In genomic region chr10:45446215-45446614, GRCm38 (mm10) we compare ENCODE assay signal across 11 mouse cellular contexts. TPM values are rescaled to one million over a fixed set of nuclear protein-coding genes. Genes with fewer than 3 reads are reported as not detected.
DNase-seq lines count a peak whose midpoint lies in the region; ATAC-seq and TF ChIP-seq lines count a peak whose summit lies in the region.
"Had no signal": no experiment of that assay in that cellular context is flagged by ENCODE, and none has a peak within 500 bp of the region (broad histone marks: within the 10 kb centered on the region; RNA-seq: fewer than 3 reads in every experiment).

No protein-coding gene starts in this region.

- no peak for TF ChIP-seq EP300 in heart, postnatal 0 days (IDR thresholded peaks at IDR 0.05; ENCODE audit: low read depth)

- no peak overlapping the region; the same call in 1 of the 2 replicates for H3K9ac ChIP-seq in heart, postnatal 0 days (replicated peaks; ENCODE audit: low read depth, low read length)
- H3K9ac ChIP-seq in hindbrain, embryonic 15.5 days, result peak overlapping the region; percentile 28
- peak overlapping the region; percentile 13 for H3K9ac ChIP-seq in midbrain, embryonic 15.5 days

- no peak overlapping the region for H3K27ac ChIP-seq in heart, postnatal 0 days (ENCODE audit: low read depth)
- H3K27ac ChIP-seq in hindbrain, embryonic 15.5 days (replicated peaks), result peak overlapping the region; percentile 76
- H3K27ac ChIP-seq in midbrain, embryonic 15.5 days, result peak overlapping the region; percentile 72

- 13% methylated on average over 8 of the region's 8 CpGs for WGBS in heart, postnatal 0 days
- WGBS in hindbrain, embryonic 15.5 days, result 5% methylated on average over 8 of the region's 8 CpGs
- 0% methylated on average over 8 of the region's 8 CpGs for WGBS in midbrain, embryonic 15.5 days

- H3K4me1 ChIP-seq in heart, postnatal 0 days (ENCODE audit: control insufficient read depth, insufficient read depth), result no peaks in the 10 kb centered on the region; the same call in 1 of the 2 replicates
- H3K4me1 ChIP-seq in hindbrain, embryonic 15.5 days (replicated peaks), result peaks cover 11% of the 10 kb centered on the region; the same call in 1 of the 2 replicates
- peaks cover 11% of the 10 kb centered on the region for H3K4me1 ChIP-seq in midbrain, embryonic 15.5 days

- no peaks in the 10 kb centered on the region for H3K27me3 ChIP-seq in heart, postnatal 0 days (ENCODE audit: control insufficient read depth, insufficient read depth, low read length)
- H3K27me3 ChIP-seq in hindbrain, embryonic 15.5 days, result no peaks in the 10 kb centered on the region
- no peaks in the 10 kb centered on the region for H3K27me3 ChIP-seq in midbrain, embryonic 15.5 days (replicated peaks)
- H3K27me3 ChIP-seq: CH12.LX had no signal

- H3K36me3 ChIP-seq in heart, postnatal 0 days (replicated peaks; ENCODE audit: control insufficient read depth, insufficient read depth, low read length), result no peaks in the 10 kb centered on the region
- H3K36me3 ChIP-seq in hindbrain, embryonic 15.5 days, result no peaks in the 10 kb centered on the region
- no peaks in the 10 kb centered on the region for H3K36me3 ChIP-seq in midbrain, embryonic 15.5 days (replicated peaks)

- no peak for TF ChIP-seq CTCF in heart, postnatal 0 days (IDR thresholded peaks at IDR 0.05; ENCODE audit: low read depth)

- no peak for DNase-seq in heart, postnatal 0 days (ENCODE audit: low spot score)
- DNase-seq in heart, postnatal 14 days, result no peak
- DNase-seq in embryo, embryonic 10 days (ENCODE audit: low spot score), result peak; percentile 51
- DNase-seq in adrenal gland, adult 8-10 months, result no peak
- DNase-seq in adrenal gland, postnatal 10 days, result no peak
- no peak for DNase-seq in B cell, adult 2 months
- DNase-seq: cerebellum, adult 8-10 months; kidney, adult 11 months had no signal

- H3K4me2 ChIP-seq in heart, postnatal 0 days (ENCODE audit: low read depth, low read length), result peak overlapping the region; percentile 43
- peak overlapping the region; percentile 53 for H3K4me2 ChIP-seq in hindbrain, embryonic 15.5 days
- H3K4me2 ChIP-seq in midbrain, embryonic 15.5 days, result peak overlapping the region; percentile 42

- peak overlapping the region; percentile 34 for H3K4me3 ChIP-seq in heart, postnatal 0 days (ENCODE audit: low read depth, low read length)
- peak overlapping the region; percentile 25 for H3K4me3 ChIP-seq in hindbrain, embryonic 15.5 days
- peak overlapping the region; percentile 24 for H3K4me3 ChIP-seq in midbrain, embryonic 15.5 days

- H3K9me3 ChIP-seq in heart, postnatal 0 days (replicated peaks; ENCODE audit: control insufficient read depth, low read length), result no peaks in the 10 kb centered on the region
- H3K9me3 ChIP-seq in hindbrain, embryonic 15.5 days, result no peaks in the 10 kb centered on the region
- no peaks in the 10 kb centered on the region for H3K9me3 ChIP-seq in midbrain, embryonic 15.5 days

- intact Hi-C loops in heart, postnatal 14 days (cut with DNase I), result no loop called here

- ATAC-seq in heart, postnatal 0 days (ENCODE audit: insufficient read depth, low read depth), result no peak
- peak; percentile 65 for ATAC-seq in hindbrain, embryonic 15.5 days (ENCODE audit: low FRiP score, low read depth)
- peak; percentile 78 for ATAC-seq in midbrain, embryonic 15.5 days (replicated peaks)

RNA-seq across cellular contexts. Expression of gene Lin28b, which starts 40.0 kb away (rescaled TPM):
- total RNA-seq in heart, postnatal 0 days (2014; rRNA removed; ENCODE audit: low replicate concordance), result 0.23 and 0.85 TPM in 2 replicates
- 1.2 and 1.3 TPM in 2 replicates for polyA plus RNA-seq in heart, postnatal 0 days (2015; fragmentation: Nextera tagmentation; extraction: Ambion mirVana)
- under 1 TPM; 0.27 to 0.29 TPM for total RNA-seq in heart, postnatal 14 days (2021)
- 6.5 and 7.5 TPM in 2 replicates for polyA plus RNA-seq in hindbrain, embryonic 15.5 days (2015; fragmentation: Nextera tagmentation; extraction: Ambion mirVana)
- 8.7 and 9.0 TPM in 2 replicates for polyA plus RNA-seq in midbrain, embryonic 15.5 days (2015; fragmentation: Nextera tagmentation; extraction: Ambion mirVana)
- under 1 TPM in 1 of 4 experiments, not detected in 3; 0.06 TPM for total RNA-seq in adrenal gland, adult 8-10 months (2022)
- total RNA-seq in adrenal gland, postnatal 10 days (2021), result under 1 TPM; 0.06 to 0.15 TPM
